Mouse (Mus musculus): Measurements from ENCODE around the gene Ppp1r3c. TPM values are rescaled to one million over a fixed set of nuclear protein-coding genes. Genes with fewer than 3 reads are reported as not detected.
"Not testable (repeated sequence)": the region's sequence is repeated elsewhere in the genome, so short reads cannot be mapped to it uniquely, and the experiment has no call there.

Gene Ppp1r3c
- polyA plus RNA-seq, 1 experiment from 2014 or later: 14.4 TPM

- no peaks in the 10 kb centered on the region for H3K36me3 ChIP-seq (ENCODE audit: control insufficient read depth, insufficient read depth, low read length)
- no peaks in the 10 kb centered on the region for H3K4me1 ChIP-seq (ENCODE audit: control insufficient read depth, insufficient read depth, low read length)
- no peak overlapping the region for H3K4me2 ChIP-seq (ENCODE audit: low read length)
- no peak overlapping the region for H3K9ac ChIP-seq (replicated peaks; ENCODE audit: low read length)
- no peak overlapping the region for H3K4me3 ChIP-seq (replicated peaks; ENCODE audit: low read depth, low read length)
- ATAC-seq (ENCODE audit: low FRiP score, low TSS enrichment) (no peak), DNase-seq (no peak)
- H3K27me3 ChIP-seq (ENCODE audit: control insufficient read depth, insufficient read depth, low read length): no peaks in the 10 kb centered on the region
- no peaks in the 10 kb centered on the region for H3K9me3 ChIP-seq (ENCODE audit: control insufficient read depth, low read length)
- WGBS: 87% methylated on average over 11 of the region's 11 CpGs
- H3K27ac ChIP-seq (replicated peaks; ENCODE audit: low read depth, low read length): no peak overlapping the region
Measured at GRCm38 (mm10) chr19:36731310-36731709, 5.1 kb downstream of the Ppp1r3c start.

- not testable (repeated sequence) for H3K27ac ChIP-seq (replicated peaks; ENCODE audit: low read depth, low read length); H3K9ac ChIP-seq (replicated peaks; ENCODE audit: low read length); H3K9me3 ChIP-seq (ENCODE audit: control insufficient read depth, low read length); H3K36me3 ChIP-seq (ENCODE audit: control insufficient read depth, insufficient read depth, low read length); DNase-seq; ATAC-seq (ENCODE audit: low FRiP score, low TSS enrichment); H3K4me1 ChIP-seq (ENCODE audit: control insufficient read depth, insufficient read depth, low read length); H3K4me2 ChIP-seq (ENCODE audit: low read length); H3K27me3 ChIP-seq (ENCODE audit: control insufficient read depth, insufficient read depth, low read length); H3K4me3 ChIP-seq (replicated peaks; ENCODE audit: low read depth, low read length)
- WGBS: 87% methylated on average over 2 of the region's 2 CpGs
Measured at GRCm38 (mm10) chr19:36730414-36730813, 6.0 kb downstream of the Ppp1r3c start.

DNA sequence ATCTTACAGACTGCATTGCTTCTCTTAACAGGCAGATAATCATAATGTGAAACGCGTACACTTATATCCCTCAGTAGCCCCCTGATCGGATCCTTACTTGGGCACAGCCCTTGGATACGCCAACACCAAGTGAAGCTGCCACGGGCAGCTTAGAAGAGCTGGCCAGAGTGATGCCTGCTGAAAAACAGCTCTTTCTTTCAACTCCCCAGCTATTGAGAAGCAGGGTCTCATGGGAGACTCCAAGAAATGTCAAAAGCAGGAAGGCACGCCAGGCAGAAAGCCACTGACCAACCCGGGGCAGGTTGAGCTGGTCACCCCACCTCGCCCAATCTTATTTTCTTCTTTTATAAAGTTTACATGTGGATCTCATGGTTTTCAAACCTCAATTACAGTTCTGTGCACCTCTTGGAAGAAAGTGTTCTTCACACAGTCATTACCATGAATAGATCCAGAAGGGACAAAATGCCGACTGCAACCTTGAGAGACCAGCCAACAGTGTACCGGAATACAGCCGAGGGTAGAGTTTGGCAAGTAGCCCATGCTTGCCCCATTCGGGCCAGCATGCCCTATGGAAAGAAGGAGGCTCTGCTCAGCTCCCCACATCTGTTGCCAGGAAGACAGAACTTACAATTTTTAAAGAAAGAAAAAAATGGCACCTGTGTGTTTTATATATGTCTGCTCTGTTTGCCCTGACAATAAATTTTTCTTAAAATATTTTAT, 7.6 kb downstream of the Ppp1r3c start:
- Histone ChIP-seq H3K4me2 (ENCODE audit: low read length) (no peak overlapping the region), H3K9me3 (ENCODE audit: control insufficient read depth, low read length) (no peaks in the 10 kb centered on the region), H3K27me3 (ENCODE audit: control insufficient read depth, insufficient read depth, low read length) (no peaks in the 10 kb centered on the region), H3K4me3 (replicated peaks; ENCODE audit: low read depth, low read length) (no peak overlapping the region), H3K4me1 (ENCODE audit: control insufficient read depth, insufficient read depth, low read length) (no peaks in the 10 kb centered on the region), H3K9ac (replicated peaks; ENCODE audit: low read length) (no peak overlapping the region), H3K36me3 (ENCODE audit: control insufficient read depth, insufficient read depth, low read length) (no peaks in the 10 kb centered on the region), H3K27ac (replicated peaks; ENCODE audit: low read depth, low read length) (no peak overlapping the region)
- no peak for ATAC-seq (ENCODE audit: low FRiP score, low TSS enrichment)
- DNase-seq: no peak
- WGBS: 85% methylated on average over 12 of the region's 12 CpGs

GRCm38 (mm10) chr19:36724970-36725369, 11.5 kb downstream of the Ppp1r3c start:
- Histone ChIP-seq H3K27ac (replicated peaks; ENCODE audit: low read depth, low read length) (no peak overlapping the region), H3K9ac (replicated peaks; ENCODE audit: low read length) (no peak overlapping the region), H3K4me3 (replicated peaks; ENCODE audit: low read depth, low read length) (no peak overlapping the region), H3K36me3 (ENCODE audit: control insufficient read depth, insufficient read depth, low read length) (no peaks in the 10 kb centered on the region), H3K4me1 (ENCODE audit: control insufficient read depth, insufficient read depth, low read length) (no peaks in the 10 kb centered on the region), H3K4me2 (ENCODE audit: low read length) (no peak overlapping the region), H3K27me3 (ENCODE audit: control insufficient read depth, insufficient read depth, low read length) (no peaks in the 10 kb centered on the region), H3K9me3 (ENCODE audit: control insufficient read depth, low read length) (no peaks in the 10 kb centered on the region)
- no peak for ATAC-seq (ENCODE audit: low FRiP score, low TSS enrichment)
- DNase-seq: no peak
- WGBS: 82% methylated on average over 7 of the region's 7 CpGs

DNA sequence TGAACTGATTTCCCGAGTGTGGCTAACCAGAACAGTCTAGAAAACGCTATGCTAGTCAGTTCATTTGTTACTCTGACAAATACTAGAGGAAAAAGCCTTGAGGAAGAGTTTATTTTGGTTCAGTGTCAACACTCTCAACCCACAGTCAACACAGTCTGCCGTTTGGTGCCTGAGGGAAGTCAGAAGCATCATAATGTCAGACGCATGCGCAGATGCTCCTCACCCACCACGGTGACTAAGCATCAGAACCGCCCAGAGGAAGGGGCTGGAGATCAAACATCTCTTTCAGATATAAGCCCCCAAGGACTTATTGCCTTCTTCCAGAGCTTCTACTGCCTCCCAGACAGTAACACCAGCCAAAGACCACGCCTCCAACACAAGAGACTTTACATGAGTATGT, 15.3 kb downstream of the Ppp1r3c start:
- no peak overlapping the region for H3K9ac ChIP-seq (replicated peaks; ENCODE audit: low read length)
- H3K4me3 ChIP-seq (replicated peaks; ENCODE audit: low read depth, low read length): no peak overlapping the region
- ATAC-seq (ENCODE audit: low FRiP score, low TSS enrichment) (no peak), DNase-seq (no peak)
- no peaks in the 10 kb centered on the region for H3K36me3 ChIP-seq (ENCODE audit: control insufficient read depth, insufficient read depth, low read length)
- H3K9me3 ChIP-seq (ENCODE audit: control insufficient read depth, low read length): no peaks in the 10 kb centered on the region
- H3K4me1 ChIP-seq (ENCODE audit: control insufficient read depth, insufficient read depth, low read length): no peaks in the 10 kb centered on the region
- no peaks in the 10 kb centered on the region for H3K27me3 ChIP-seq (ENCODE audit: control insufficient read depth, insufficient read depth, low read length)
- no peak overlapping the region for H3K4me2 ChIP-seq (ENCODE audit: low read length)
- 87% methylated on average over 8 of the region's 8 CpGs for WGBS
- no peak overlapping the region for H3K27ac ChIP-seq (replicated peaks; ENCODE audit: low read depth, low read length)

- Histone ChIP-seq H3K4me1 (ENCODE audit: control insufficient read depth, insufficient read depth, low read length) (no peaks in the 10 kb centered on the region), H3K9me3 (ENCODE audit: control insufficient read depth, low read length) (no peaks in the 10 kb centered on the region), H3K9ac (replicated peaks; ENCODE audit: low read length) (no peak overlapping the region), H3K4me3 (replicated peaks; ENCODE audit: low read depth, low read length) (no peak overlapping the region), H3K27ac (replicated peaks; ENCODE audit: low read depth, low read length) (no peak overlapping the region), H3K27me3 (ENCODE audit: control insufficient read depth, insufficient read depth, low read length) (no peaks in the 10 kb centered on the region), H3K36me3 (ENCODE audit: control insufficient read depth, insufficient read depth, low read length) (no peaks in the 10 kb centered on the region), H3K4me2 (ENCODE audit: low read length) (no peak overlapping the region)
- ATAC-seq (ENCODE audit: low FRiP score, low TSS enrichment) (no peak), DNase-seq (no peak)
- WGBS: 70% methylated on average over 7 of the region's 7 CpGs
Measured at GRCm38 (mm10) chr19:36716221-36716620, 20.2 kb downstream of the Ppp1r3c start.

- no peaks in the 10 kb centered on the region for H3K27me3 ChIP-seq (ENCODE audit: control insufficient read depth, insufficient read depth, low read length)
- no peaks in the 10 kb centered on the region for H3K9me3 ChIP-seq (ENCODE audit: control insufficient read depth, low read length)
- H3K27ac ChIP-seq (replicated peaks; ENCODE audit: low read depth, low read length): no peak overlapping the region
- no peak overlapping the region for H3K4me2 ChIP-seq (ENCODE audit: low read length)
- ATAC-seq (ENCODE audit: low FRiP score, low TSS enrichment) (no peak), DNase-seq (no peak)
- WGBS: 94% methylated on average over 10 of the region's 10 CpGs
- H3K4me1 ChIP-seq (ENCODE audit: control insufficient read depth, insufficient read depth, low read length): no peaks in the 10 kb centered on the region
- H3K36me3 ChIP-seq (ENCODE audit: control insufficient read depth, insufficient read depth, low read length): no peaks in the 10 kb centered on the region
- H3K9ac ChIP-seq (replicated peaks; ENCODE audit: low read length): no peak overlapping the region
- H3K4me3 ChIP-seq (replicated peaks; ENCODE audit: low read depth, low read length): no peak overlapping the region
Measured at GRCm38 (mm10) chr19:36715591-36715990, 20.9 kb downstream of the Ppp1r3c start.

DNA sequence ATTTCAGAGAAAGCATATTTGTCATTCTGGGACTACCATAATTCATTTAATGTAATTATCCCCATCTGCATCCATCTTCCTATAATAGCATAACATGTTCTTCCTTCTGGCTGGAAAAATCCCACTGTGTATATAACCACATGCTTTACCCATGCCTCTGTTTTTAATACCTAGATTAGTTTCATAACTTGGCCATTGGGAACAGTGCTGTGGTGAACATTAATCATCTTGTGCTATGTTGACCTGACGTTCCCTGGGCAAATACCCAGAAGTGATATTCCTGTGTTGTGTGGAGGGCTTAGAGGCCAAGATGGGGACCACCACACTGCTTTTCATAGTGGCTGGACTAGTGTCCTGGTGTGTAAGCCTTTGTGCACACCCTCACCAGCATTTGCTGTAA, 22.0 kb downstream of the Ppp1r3c start:
- Histone ChIP-seq H3K36me3 (ENCODE audit: control insufficient read depth, insufficient read depth, low read length) (no peaks in the 10 kb centered on the region), H3K4me3 (replicated peaks; ENCODE audit: low read depth, low read length) (no peak overlapping the region), H3K4me1 (ENCODE audit: control insufficient read depth, insufficient read depth, low read length) (no peaks in the 10 kb centered on the region), H3K4me2 (ENCODE audit: low read length) (no peak overlapping the region), H3K9me3 (ENCODE audit: control insufficient read depth, low read length) (peaks cover 5% of the 10 kb centered on the region; the same call in 1 of the 2 replicates), H3K27ac (replicated peaks; ENCODE audit: low read depth, low read length) (no peak overlapping the region), H3K9ac (replicated peaks; ENCODE audit: low read length) (no peak overlapping the region), H3K27me3 (ENCODE audit: control insufficient read depth, insufficient read depth, low read length) (no peaks in the 10 kb centered on the region)
- DNase-seq (no peak), ATAC-seq (ENCODE audit: low FRiP score, low TSS enrichment) (no peak)
- 91% methylated on average over 1 of the region's 1 CpGs for WGBS

- no peak for ATAC-seq (ENCODE audit: low FRiP score, low TSS enrichment)
Measured at GRCm38 (mm10) chr19:36713092-36713491, 23.4 kb downstream of the Ppp1r3c start.

More at GRCm38 (mm10) chr19:36713092-36713491, 23.4 kb downstream of the Ppp1r3c start:
- Histone ChIP-seq H3K4me3 (replicated peaks; ENCODE audit: low read depth, low read length) (no peak overlapping the region), H3K9ac (replicated peaks; ENCODE audit: low read length) (no peak overlapping the region), H3K36me3 (ENCODE audit: control insufficient read depth, insufficient read depth, low read length) (no peaks in the 10 kb centered on the region), H3K4me2 (ENCODE audit: low read length) (no peak overlapping the region), H3K9me3 (ENCODE audit: control insufficient read depth, low read length) (peaks cover 11% of the 10 kb centered on the region; the same call in 1 of the 2 replicates), H3K27ac (replicated peaks; ENCODE audit: low read depth, low read length) (no peak overlapping the region), H3K4me1 (ENCODE audit: control insufficient read depth, insufficient read depth, low read length) (no peaks in the 10 kb centered on the region), H3K27me3 (ENCODE audit: control insufficient read depth, insufficient read depth, low read length) (no peaks in the 10 kb centered on the region)
- peak; percentile 9 for DNase-seq
- 67% methylated on average over 13 of the region's 13 CpGs for WGBS
